Mouse (Mus musculus): ENCODE measurements around the gene Lclat1. TPM values are rescaled to one million over a fixed set of nuclear protein-coding genes. Genes with fewer than 3 reads are reported as not detected.
A peak's percentile ranks its signal among the peaks of the same experiment; 100 is the strongest.

Gene Lclat1
- polyA plus RNA-seq, 1 experiment: 27.2 TPM

- no peaks in the 10 kb centered on the region for H3K27me3 ChIP-seq (ENCODE audit: control insufficient read depth, insufficient read depth, insufficient read length)
- H3K4me3 ChIP-seq: no peak overlapping the region
- no peak for TF ChIP-seq USF1 (IDR thresholded peaks at IDR 0.05; ENCODE audit: low read depth)
- TF ChIP-seq TCF3 (IDR thresholded peaks at IDR 0.05; ENCODE audit: insufficient read length, low read depth): no peak
- TF ChIP-seq MYOG (IDR thresholded peaks at IDR 0.05; ENCODE audit: control insufficient read depth in 1 of 3, insufficient read depth in 1 of 3, insufficient read length in 2 of 3, low read depth in 2 of 3): no peak
- TF ChIP-seq SRF (IDR thresholded peaks at IDR 0.05; ENCODE audit: control insufficient read depth, insufficient read length, low read depth): no peak
- no peak for TF ChIP-seq MAX (IDR thresholded peaks at IDR 0.05; ENCODE audit: low read depth)
- no peak for TF ChIP-seq MYOD1 (IDR thresholded peaks at IDR 0.05; ENCODE audit: control insufficient read depth in 1 of 3, insufficient read length in 2 of 3, low read depth in 2 of 3)
- no peak for TF ChIP-seq POLR2AphosphoS2 (IDR thresholded peaks at IDR 0.05; ENCODE audit: insufficient read length, low read depth)
- no peak for TF ChIP-seq CEBPB (IDR thresholded peaks at IDR 0.05; ENCODE audit: insufficient read depth, poor library complexity, severe bottlenecking)
- no peak for TF ChIP-seq TCF12 (IDR thresholded peaks at IDR 0.05; ENCODE audit: insufficient read depth, poor library complexity, severe bottlenecking)
- no peak for TF ChIP-seq E2F4 (IDR thresholded peaks at IDR 0.05; ENCODE audit: insufficient read depth)
- no peak for TF ChIP-seq POLR2A (IDR thresholded peaks at IDR 0.05; ENCODE audit: insufficient read length, low read depth)
- TF ChIP-seq REST (IDR thresholded peaks at IDR 0.05; ENCODE audit: insufficient read depth, insufficient read length): no peak
- H3K36me3 ChIP-seq (ENCODE audit: control insufficient read depth, insufficient read depth): no peaks in the 10 kb centered on the region
- H3ac ChIP-seq (ENCODE audit: control insufficient read depth, insufficient read length): no peak overlapping the region
- H3K4me2 ChIP-seq (ENCODE audit: low read depth): no peak overlapping the region
- no peaks in the 10 kb centered on the region for H3K79me2 ChIP-seq (ENCODE audit: control insufficient read depth, insufficient read depth)
Measured at GRCm38 (mm10) chr17:73096484-73096883, 11.3 kb upstream of the Lclat1 start.

DNA sequence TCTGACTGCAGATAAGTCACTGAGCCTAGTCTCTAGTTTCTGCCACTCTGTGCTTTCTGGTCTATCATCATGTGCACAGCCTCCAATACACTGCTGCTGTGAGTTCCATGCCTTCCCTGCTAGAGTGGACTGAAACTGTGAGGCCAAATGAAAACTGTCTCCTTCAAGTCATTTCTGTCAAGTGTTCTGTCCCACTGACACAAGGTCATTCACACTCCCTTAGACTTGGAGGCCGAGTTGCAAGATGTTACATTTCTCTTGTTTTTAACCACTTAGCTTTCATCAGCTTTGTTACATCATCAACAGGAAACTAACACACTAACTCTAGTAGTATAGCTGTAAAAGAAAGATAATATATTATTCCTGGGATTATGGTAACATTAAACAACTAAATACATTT, 9.1 kb upstream of the Lclat1 start:
- Histone ChIP-seq H3K79me2 (ENCODE audit: control insufficient read depth, insufficient read depth) (no peaks in the 10 kb centered on the region), H3K36me3 (ENCODE audit: control insufficient read depth, insufficient read depth) (no peaks in the 10 kb centered on the region), H3K4me2 (ENCODE audit: low read depth) (no peak overlapping the region), H3K4me3 (no peak overlapping the region), H3ac (ENCODE audit: control insufficient read depth, insufficient read length) (no peak overlapping the region), H3K27me3 (ENCODE audit: control insufficient read depth, insufficient read depth, insufficient read length) (no peaks in the 10 kb centered on the region)
- no peak for TF ChIP-seq SRF (IDR thresholded peaks at IDR 0.05; ENCODE audit: control insufficient read depth, insufficient read length, low read depth)
- no peak for TF ChIP-seq MAX (IDR thresholded peaks at IDR 0.05; ENCODE audit: low read depth)
- TF ChIP-seq CEBPB (IDR thresholded peaks at IDR 0.05; ENCODE audit: insufficient read depth, poor library complexity, severe bottlenecking): peak; percentile 78; the same call in 1 of the 2 replicates
- no peak for TF ChIP-seq POLR2A (IDR thresholded peaks at IDR 0.05; ENCODE audit: insufficient read length, low read depth)
- TF ChIP-seq E2F4 (IDR thresholded peaks at IDR 0.05; ENCODE audit: insufficient read depth): no peak
- no peak for TF ChIP-seq REST (IDR thresholded peaks at IDR 0.05; ENCODE audit: insufficient read depth, insufficient read length)

- no peaks in the 10 kb centered on the region for H3K27me3 ChIP-seq (ENCODE audit: control insufficient read depth, insufficient read depth, insufficient read length)
- no peak overlapping the region for H3K4me2 ChIP-seq (ENCODE audit: low read depth)
- H3K79me2 ChIP-seq (ENCODE audit: control insufficient read depth, insufficient read depth): no peaks in the 10 kb centered on the region
- no peak overlapping the region for H3K4me3 ChIP-seq
- no peak for TF ChIP-seq MYOD1 (IDR thresholded peaks at IDR 0.05; ENCODE audit: control insufficient read depth in 1 of 3, insufficient read length in 2 of 3, low read depth in 2 of 3)
- TF ChIP-seq USF1 (IDR thresholded peaks at IDR 0.05; ENCODE audit: low read depth): no peak
- TF ChIP-seq REST (IDR thresholded peaks at IDR 0.05; ENCODE audit: insufficient read depth, insufficient read length): no peak
- no peak for TF ChIP-seq TCF12 (IDR thresholded peaks at IDR 0.05; ENCODE audit: insufficient read depth, poor library complexity, severe bottlenecking)
- no peak for TF ChIP-seq TCF3 (IDR thresholded peaks at IDR 0.05; ENCODE audit: insufficient read length, low read depth)
- TF ChIP-seq POLR2AphosphoS2 (IDR thresholded peaks at IDR 0.05; ENCODE audit: insufficient read length, low read depth): no peak
- TF ChIP-seq E2F4 (IDR thresholded peaks at IDR 0.05; ENCODE audit: insufficient read depth): no peak
- TF ChIP-seq MAX (IDR thresholded peaks at IDR 0.05; ENCODE audit: low read depth): no peak
- no peak for TF ChIP-seq SRF (IDR thresholded peaks at IDR 0.05; ENCODE audit: control insufficient read depth, insufficient read length, low read depth)
- no peak for TF ChIP-seq MYOG (IDR thresholded peaks at IDR 0.05; ENCODE audit: control insufficient read depth in 1 of 3, insufficient read depth in 1 of 3, insufficient read length in 2 of 3, low read depth in 2 of 3)
- no peak for TF ChIP-seq CEBPB (IDR thresholded peaks at IDR 0.05; ENCODE audit: insufficient read depth, poor library complexity, severe bottlenecking)
- no peak for TF ChIP-seq POLR2A (IDR thresholded peaks at IDR 0.05; ENCODE audit: insufficient read length, low read depth)
- no peak overlapping the region for H3ac ChIP-seq (ENCODE audit: control insufficient read depth, insufficient read length)
- H3K36me3 ChIP-seq (ENCODE audit: control insufficient read depth, insufficient read depth): no peaks in the 10 kb centered on the region
Measured at GRCm38 (mm10) chr17:73100396-73100795, 7.4 kb upstream of the Lclat1 start.

DNA sequence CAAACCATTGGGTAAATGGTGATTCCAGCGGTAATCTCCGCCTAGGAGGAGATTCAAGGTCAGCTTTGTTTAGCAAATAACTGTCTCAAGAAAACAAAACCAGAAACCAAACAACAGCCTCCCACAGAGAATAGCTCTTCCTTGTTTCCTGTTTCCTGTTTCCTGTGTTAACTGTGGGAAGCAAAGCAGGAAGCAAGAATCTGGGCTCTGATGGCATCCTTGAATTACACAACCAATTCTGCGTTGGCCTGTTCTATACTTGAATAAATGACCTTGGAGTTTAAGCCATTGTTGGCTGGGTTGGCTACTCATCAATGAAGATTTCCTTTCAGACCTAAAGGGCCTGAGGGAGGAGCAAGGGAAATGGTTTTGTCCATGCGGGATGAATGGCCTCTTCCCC, 5.2 kb upstream of the Lclat1 start:
- Histone ChIP-seq H3K79me2 (ENCODE audit: control insufficient read depth, insufficient read depth) (no peaks in the 10 kb centered on the region), H3K27me3 (ENCODE audit: control insufficient read depth, insufficient read depth, insufficient read length) (no peaks in the 10 kb centered on the region), H3K36me3 (ENCODE audit: control insufficient read depth, insufficient read depth) (no peaks in the 10 kb centered on the region), H3ac (ENCODE audit: control insufficient read depth, insufficient read length) (no peak overlapping the region), H3K4me3 (no peak overlapping the region), H3K4me2 (ENCODE audit: low read depth) (no peak overlapping the region)
- TF ChIP-seq CEBPB (IDR thresholded peaks at IDR 0.05; ENCODE audit: insufficient read depth, poor library complexity, severe bottlenecking) (no peak), MYOD1 (IDR thresholded peaks at IDR 0.05; ENCODE audit: control insufficient read depth in 1 of 3, insufficient read length in 2 of 3, low read depth in 2 of 3) (no peak), E2F4 (IDR thresholded peaks at IDR 0.05; ENCODE audit: insufficient read depth) (no peak)

DNA sequence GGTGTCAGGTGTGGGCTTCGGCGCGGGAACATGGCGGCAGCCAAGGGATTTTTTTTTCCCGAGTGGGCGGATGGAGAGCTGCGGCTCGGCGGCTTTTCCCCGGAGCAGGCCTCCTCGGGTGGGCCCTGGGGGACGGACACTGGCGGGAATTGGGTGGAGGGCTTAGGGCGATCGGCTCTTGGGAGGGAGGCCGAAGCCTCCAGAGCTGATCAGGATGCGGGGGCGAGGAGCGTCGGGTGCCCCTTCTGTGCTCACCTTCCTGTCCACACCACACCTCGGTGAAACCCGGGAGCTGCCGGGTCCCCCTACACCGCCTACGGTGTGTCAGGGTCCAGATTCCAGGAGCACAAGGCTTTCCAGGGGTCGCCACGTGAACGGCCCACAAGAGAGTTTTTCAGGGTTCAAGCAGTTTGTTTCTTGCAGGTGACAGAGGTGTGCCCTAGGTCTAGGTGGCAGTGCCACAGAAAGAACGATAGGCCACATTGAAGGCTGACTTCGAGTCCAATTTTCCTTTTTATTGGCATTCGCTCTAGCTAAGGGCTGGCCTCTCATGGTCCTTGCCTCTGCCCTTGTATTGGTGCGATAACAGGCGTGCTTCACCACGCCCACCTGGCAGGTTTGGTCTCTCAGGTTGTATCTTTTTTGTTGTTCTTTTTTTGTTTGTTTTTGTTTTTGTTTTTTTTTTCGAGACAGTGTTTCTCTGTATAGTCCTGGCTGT, 544 bp downstream of the Lclat1 start:
- H3K4me2 ChIP-seq (ENCODE audit: low read depth): peak overlapping the region; percentile 95
- H3ac ChIP-seq (ENCODE audit: control insufficient read depth, insufficient read length): peak overlapping the region; percentile 29
- H3K27me3 ChIP-seq (ENCODE audit: control insufficient read depth, insufficient read depth, insufficient read length): no peaks in the 10 kb centered on the region
- TF ChIP-seq MYOD1 (IDR thresholded peaks at IDR 0.05; ENCODE audit: control insufficient read depth in 1 of 3, insufficient read length in 2 of 3, low read depth in 2 of 3) (no peak), POLR2AphosphoS2 (IDR thresholded peaks at IDR 0.05; ENCODE audit: insufficient read length, low read depth) (no peak), MYOG (IDR thresholded peaks at IDR 0.05; ENCODE audit: control insufficient read depth in 1 of 3, insufficient read depth in 1 of 3, insufficient read length in 2 of 3, low read depth in 2 of 3) (no peak), CEBPB (IDR thresholded peaks at IDR 0.05; ENCODE audit: insufficient read depth, poor library complexity, severe bottlenecking) (no peak), POLR2A (IDR thresholded peaks at IDR 0.05; ENCODE audit: insufficient read length, low read depth) (no peak), SRF (IDR thresholded peaks at IDR 0.05; ENCODE audit: control insufficient read depth, insufficient read length, low read depth) (no peak)
- H3K4me3 ChIP-seq: peak overlapping the region; percentile 64
- peaks cover 36% of the 10 kb centered on the region for H3K79me2 ChIP-seq (ENCODE audit: control insufficient read depth, insufficient read depth)
- H3K36me3 ChIP-seq (ENCODE audit: control insufficient read depth, insufficient read depth): no peaks in the 10 kb centered on the region
